Mouse (Mus musculus) ES-Bruce4 (cell line): ENCODE measurements at regions not wholly inside any gene's neighbourhood (a gene's known extent, or its start where the extent isn't known, plus 50 kb on each side); places are given as distances from the start of the nearest gene placed in this dataset.

Experiments used
- H3K27ac ChIP-seq: 2 replicates; pipeline ENCODE4 v1.5.1; 2012; ENCODE audit warnings: low read length, inconsistent platforms; ENCODE audit not compliant: insufficient read depth
- H3K27me3 ChIP-seq: 2 replicates; pipeline ENCODE4 v1.6.1; 2012; ENCODE audit warnings: mild to moderate bottlenecking, low read length, inconsistent platforms; ENCODE audit not compliant: control insufficient read depth, poor library complexity, insufficient read depth, severe bottlenecking
- H3K36me3 ChIP-seq: 2 replicates; pipeline ENCODE4 v1.6.1; 2012; ENCODE audit warnings: inconsistent platforms, mild to moderate bottlenecking, low read length, moderate library complexity; ENCODE audit not compliant: control insufficient read depth, poor library complexity, insufficient read depth, severe bottlenecking
- H3K4me1 ChIP-seq: one replicate; pipeline ENCODE4 v1.8.1; 2011; ENCODE audit warnings: low read length; ENCODE audit not compliant: control insufficient read depth, insufficient read depth
- H3K4me3 ChIP-seq: 2 replicates; pipeline ENCODE4 v1.5.1; 2011; ENCODE audit warnings: low read depth, mild to moderate bottlenecking, low read length
- H3K9ac ChIP-seq: 2 replicates; pipeline ENCODE4 v1.6.1; 2012; ENCODE audit warnings: low read depth, mild to moderate bottlenecking, inconsistent platforms; ENCODE audit not compliant: poor library complexity, severe bottlenecking
- H3K9me3 ChIP-seq: replicated peaks from 2 replicates; pipeline ENCODE4 v1.6.1; 2012; ENCODE audit warnings: mild to moderate bottlenecking, low read length, inconsistent platforms; ENCODE audit not compliant: control insufficient read depth, poor library complexity, insufficient read depth, severe bottlenecking
- CTCF ChIP-seq: IDR thresholded peaks from one replicate; pipeline ENCODE4 v1.8.1; 2011; ENCODE audit warnings: low read depth, low read length
- EP300 ChIP-seq: IDR thresholded peaks from 2 replicates; pipeline ENCODE4 v1.6.1; 2011; ENCODE audit warnings: low read depth, low read length; ENCODE audit not compliant: insufficient read depth
- POLR2A ChIP-seq: IDR thresholded peaks from one replicate; pipeline ENCODE4 v1.8.1; 2011; ENCODE audit warnings: low read length; ENCODE audit not compliant: insufficient read depth

GRCm38 (mm10) chr11:18444101-18444500 lies 490.4 kb upstream of the Etaa1 start:
- H3K27me3 ChIP-seq = no peaks in the 10 kb centered on the region
- no peaks in the 10 kb centered on the region for H3K9me3 ChIP-seq
- H3K36me3 ChIP-seq = no peaks in the 10 kb centered on the region
- H3K4me3 ChIP-seq = no peak overlapping the region
- no peak overlapping the region for H3K9ac ChIP-seq
- no peaks in the 10 kb centered on the region for H3K4me1 ChIP-seq
- H3K27ac ChIP-seq = no peak overlapping the region
- TF ChIP-seq POLR2A = no peak
- TF ChIP-seq EP300 = no peak
- no peak for TF ChIP-seq CTCF

- Histone ChIP-seq H3K9me3 (no peaks in the 10 kb centered on the region; the same call in 1 of the 2 replicates), H3K9ac (no peak overlapping the region)
These were observed 489.5 kb upstream of the Etaa1 start for GRCm38 (mm10) chr11:18443156-18443555.

DNA sequence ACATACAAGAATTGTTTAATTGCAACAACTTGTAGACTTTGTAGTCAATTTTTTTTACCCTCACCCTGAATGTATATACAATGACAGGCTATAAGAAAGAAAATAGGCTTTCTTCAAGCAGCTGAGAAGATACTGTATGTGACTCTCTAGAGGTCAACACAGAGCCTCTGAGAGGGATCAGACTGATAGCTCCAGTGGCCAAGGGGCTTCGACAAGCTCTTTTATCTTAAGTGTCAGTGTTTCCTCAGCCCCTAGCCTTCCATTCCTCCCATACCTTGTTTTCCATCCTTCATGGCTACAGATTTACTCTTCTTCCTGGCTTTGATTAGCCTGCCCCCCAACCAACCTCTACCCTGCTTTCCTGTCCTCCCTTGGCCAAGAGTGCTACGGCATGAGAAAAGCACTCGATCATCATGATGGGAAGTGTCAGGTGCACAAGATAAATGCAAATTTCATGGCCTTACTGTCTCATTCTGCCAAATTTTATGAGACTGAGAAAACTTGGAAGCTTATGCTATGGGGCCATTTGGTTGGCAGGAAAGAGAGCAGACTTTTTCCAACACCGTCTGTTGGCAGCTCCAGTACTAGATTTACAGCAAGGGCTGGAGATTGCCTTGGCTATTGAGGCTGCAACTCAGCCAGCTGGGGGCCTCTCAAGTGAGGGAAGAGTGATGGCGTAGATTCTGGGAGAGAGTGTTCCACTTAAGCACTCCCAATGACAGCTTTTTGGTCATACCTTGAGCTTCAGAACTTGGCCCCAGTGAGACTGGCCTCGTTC lies 484.3 kb upstream of the Etaa1 start:
- Histone ChIP-seq H3K9me3 (peaks cover 2% of the 10 kb centered on the region; the same call in 1 of the 2 replicates), H3K27ac (no peak overlapping the region), H3K9ac (no peak overlapping the region), H3K36me3 (no peaks in the 10 kb centered on the region), H3K4me1 (no peaks in the 10 kb centered on the region), H3K4me3 (no peak overlapping the region), H3K27me3 (no peaks in the 10 kb centered on the region)
- no peak for TF ChIP-seq CTCF
- no peak for TF ChIP-seq POLR2A
- no peak for TF ChIP-seq EP300

More at GRCm38 (mm10) chr11:18443156-18443555, 489.5 kb upstream of the Etaa1 start:
- Histone ChIP-seq H3K4me1 (no peaks in the 10 kb centered on the region), H3K27ac (no peak overlapping the region), H3K27me3 (no peaks in the 10 kb centered on the region), H3K36me3 (no peaks in the 10 kb centered on the region), H3K4me3 (no peak overlapping the region)
- TF ChIP-seq POLR2A (no peak), EP300 (no peak), CTCF (no peak)

GRCm38 (mm10) chr11:18421076-18421475 lies 467.4 kb upstream of the Etaa1 start:
- no peak for TF ChIP-seq POLR2A
- no peak for TF ChIP-seq CTCF
- no peak for TF ChIP-seq EP300

GRCm38 (mm10) chr11:18413769-18414168 lies 460.1 kb upstream of the Etaa1 start:
- TF ChIP-seq EP300 (no peak), CTCF (no peak), POLR2A (no peak)
- Histone ChIP-seq H3K27me3 (no peaks in the 10 kb centered on the region), H3K4me3 (no peak overlapping the region), H3K36me3 (no peaks in the 10 kb centered on the region), H3K4me1 (no peaks in the 10 kb centered on the region), H3K9me3 (no peaks in the 10 kb centered on the region), H3K9ac (no peak overlapping the region), H3K27ac (no peak overlapping the region)

More at GRCm38 (mm10) chr11:18421076-18421475, 467.4 kb upstream of the Etaa1 start:
- H3K27ac ChIP-seq = no peak overlapping the region
- H3K4me3 ChIP-seq = no peak overlapping the region
- H3K9me3 ChIP-seq = no peaks in the 10 kb centered on the region
- no peaks in the 10 kb centered on the region for H3K4me1 ChIP-seq
- H3K27me3 ChIP-seq = no peaks in the 10 kb centered on the region
- no peak overlapping the region for H3K9ac ChIP-seq
- no peaks in the 10 kb centered on the region for H3K36me3 ChIP-seq

GRCm38 (mm10) chr11:18408071-18408752 lies 454.5 kb upstream of the Etaa1 start:
- TF ChIP-seq CTCF (no peak), POLR2A (no peak), EP300 (no peak)
- Histone ChIP-seq H3K9ac (no peak overlapping the region), H3K9me3 (no peaks in the 10 kb centered on the region)

More at GRCm38 (mm10) chr11:18408071-18408752, 454.5 kb upstream of the Etaa1 start:
- no peaks in the 10 kb centered on the region for H3K36me3 ChIP-seq
- H3K27me3 ChIP-seq = no peaks in the 10 kb centered on the region
- H3K4me1 ChIP-seq = no peaks in the 10 kb centered on the region
- H3K4me3 ChIP-seq = no peak overlapping the region
- H3K27ac ChIP-seq = no peak overlapping the region
